Mouse (Mus musculus): ENCODE data around the gene Ipcef1.
A peak's percentile ranks its signal among the peaks of the same experiment; 100 is the strongest.
"Not testable (repeated sequence)": the region's sequence is repeated elsewhere in the genome, so short reads cannot be mapped to it uniquely, and the experiment has no call there.

Gene Ipcef1

GRCm38 (mm10) chr10:6958791-6959190 is 93.5 kb downstream of the Ipcef1 start:
- no peak for DNase-seq

GRCm38 (mm10) chr10:6956357-6956756 is 95.9 kb downstream of the Ipcef1 start:
- no peak for DNase-seq

GRCm38 (mm10) chr10:6954533-6954932 is 97.7 kb downstream of the Ipcef1 start:
- DNase-seq = no peak

- no peak for DNase-seq
Measured at GRCm38 (mm10) chr10:6953115-6953514, 99.2 kb downstream of the Ipcef1 start.

GRCm38 (mm10) chr10:6936671-6937425 is 115.4 kb downstream of the Ipcef1 start:
- no peak for DNase-seq

GRCm38 (mm10) chr10:6934776-6935175 is 117.5 kb downstream of the Ipcef1 start:
- DNase-seq = peak; percentile 23 to 24

- no peak for DNase-seq
Measured at GRCm38 (mm10) chr10:6930889-6931288, 121.4 kb downstream of the Ipcef1 start.

- DNase-seq = no peak
Measured at GRCm38 (mm10) chr10:6930398-6930797, 121.9 kb downstream of the Ipcef1 start.

- no peak for DNase-seq
Measured at GRCm38 (mm10) chr10:6928905-6929304, 123.4 kb downstream of the Ipcef1 start.

- DNase-seq = no peak
Measured at GRCm38 (mm10) chr10:6927600-6928223, 124.6 kb downstream of the Ipcef1 start.

- no peak for DNase-seq
Measured at GRCm38 (mm10) chr10:6926724-6927123, 125.6 kb downstream of the Ipcef1 start.

- DNase-seq = peak; percentile 83 to 84
Measured at GRCm38 (mm10) chr10:6916545-6917257, 135.6 kb downstream of the Ipcef1 start.

GRCm38 (mm10) chr10:6915991-6916390 is 136.3 kb downstream of the Ipcef1 start:
- DNase-seq = no peak

GRCm38 (mm10) chr10:6909763-6910162 is 142.5 kb downstream of the Ipcef1 start:
- DNase-seq = no peak

GRCm38 (mm10) chr10:6901819-6902393 is 150.4 kb downstream of the Ipcef1 start:
- DNase-seq = peak; percentile 82 to 86

GRCm38 (mm10) chr10:6900126-6900525 is 152.2 kb downstream of the Ipcef1 start:
- DNase-seq = no peak

- no peak for DNase-seq
Measured at GRCm38 (mm10) chr10:6896659-6897303, 155.5 kb downstream of the Ipcef1 start.

GRCm38 (mm10) chr10:6895796-6896195 is 156.5 kb downstream of the Ipcef1 start:
- DNase-seq = no peak

- no peak for DNase-seq
Measured at GRCm38 (mm10) chr10:6890348-6891009, 161.8 kb downstream of the Ipcef1 start.

- no peak for DNase-seq
Measured at GRCm38 (mm10) chr10:6889640-6890245, 162.5 kb downstream of the Ipcef1 start.

GRCm38 (mm10) chr10:6885460-6885859 is 166.8 kb downstream of the Ipcef1 start:
- peak in 1 of 2 experiments; percentile 82 for DNase-seq

GRCm38 (mm10) chr10:6882041-6882440 is 170.2 kb downstream of the Ipcef1 start:
- not testable (repeated sequence) for DNase-seq

All from cerebellum, postnatal 10 days (tissue).